Mouse (Mus musculus): Measurements from ENCODE around the gene Hyal2. TPM values are rescaled to one million over a fixed set of nuclear protein-coding genes. Genes with fewer than 3 reads are reported as not detected.
A peak's percentile ranks its signal among the peaks of the same experiment; 100 is the strongest.

Hyal2 gene
- polyA plus RNA-seq, 1 experiment from 2014 or later: 107 TPM

GRCm38 (mm10) chr9:107605041-107605661, 37.4 kb downstream of the Hyal2 start:
- WGBS: 29% methylated on average over 21 of the region's 23 CpGs
- DNase-seq (ENCODE audit: low spot score) (no peak), ATAC-seq (replicated peaks; ENCODE audit: low FRiP score, low TSS enrichment, low read depth) (peak; percentile 34)
- Histone ChIP-seq H3K27ac (ENCODE audit: low read depth) (peak overlapping the region; percentile 62), H3K4me3 (ENCODE audit: low read depth, low read length) (peak overlapping the region; percentile 25), H3K9me3 (ENCODE audit: control insufficient read depth, low read length) (no peaks in the 10 kb centered on the region), H3K36me3 (ENCODE audit: control insufficient read depth, insufficient read depth, low read length) (no peaks in the 10 kb centered on the region), H3K4me2 (ENCODE audit: low read length) (peak overlapping the region; percentile 45), H3K4me1 (replicated peaks; ENCODE audit: control insufficient read depth, insufficient read depth, low read length) (peaks cover 33% of the 10 kb centered on the region), H3K27me3 (replicated peaks; ENCODE audit: control insufficient read depth, insufficient read depth, low read length) (no peaks in the 10 kb centered on the region), H3K9ac (ENCODE audit: low read length) (0 out of 2 replicates have a peak overlapping the region, but pooled peaks have one; percentile 30)

DNA sequence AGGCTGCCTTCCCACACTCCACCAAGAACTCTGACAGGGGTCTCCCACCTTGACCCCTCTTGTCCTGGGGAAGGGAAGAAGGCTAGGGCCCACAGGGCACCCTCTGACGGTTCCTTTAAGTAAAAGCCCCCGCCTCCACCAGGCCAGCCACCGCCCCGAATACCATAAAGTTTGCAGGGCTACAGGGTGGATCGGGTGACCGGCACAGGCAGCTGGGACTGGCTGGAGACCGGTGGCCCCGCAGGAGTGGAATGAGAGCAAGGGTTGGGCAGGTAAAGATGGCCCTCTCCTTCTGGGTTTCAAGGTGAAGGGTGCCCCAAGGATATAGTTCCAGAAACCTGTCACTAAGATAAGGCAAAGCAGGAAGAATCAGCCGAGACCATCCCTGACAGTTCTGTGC, 38.8 kb downstream of the Hyal2 start:
- Histone ChIP-seq H3K4me3 (ENCODE audit: low read depth, low read length) (peak overlapping the region; percentile 8; the same call in 1 of the 2 replicates), H3K27me3 (replicated peaks; ENCODE audit: control insufficient read depth, insufficient read depth, low read length) (no peaks in the 10 kb centered on the region), H3K36me3 (ENCODE audit: control insufficient read depth, insufficient read depth, low read length) (no peaks in the 10 kb centered on the region), H3K27ac (ENCODE audit: low read depth) (peak overlapping the region; percentile 47; the same call in 1 of the 2 replicates), H3K4me2 (ENCODE audit: low read length) (peak overlapping the region; percentile 32), H3K9me3 (ENCODE audit: control insufficient read depth, low read length) (no peaks in the 10 kb centered on the region), H3K9ac (ENCODE audit: low read length) (no peak overlapping the region), H3K4me1 (replicated peaks; ENCODE audit: control insufficient read depth, insufficient read depth, low read length) (peaks cover 40% of the 10 kb centered on the region)
- peak; percentile 21; the same call in 1 of the 2 replicates for ATAC-seq (replicated peaks; ENCODE audit: low FRiP score, low TSS enrichment, low read depth)
- 12% methylated on average over 9 of the region's 9 CpGs for WGBS
- DNase-seq (ENCODE audit: low spot score): no peak

- H3K36me3 ChIP-seq (ENCODE audit: control insufficient read depth, insufficient read depth, low read length): no peaks in the 10 kb centered on the region
- peaks cover 44% of the 10 kb centered on the region for H3K4me1 ChIP-seq (replicated peaks; ENCODE audit: control insufficient read depth, insufficient read depth, low read length)
- WGBS: 58% methylated on average over 2 of the region's 2 CpGs
- H3K9me3 ChIP-seq (ENCODE audit: control insufficient read depth, low read length): no peaks in the 10 kb centered on the region
- peak overlapping the region; percentile 47; the same call in 1 of the 2 replicates for H3K27ac ChIP-seq (ENCODE audit: low read depth)
- DNase-seq (ENCODE audit: low spot score) (no peak), ATAC-seq (replicated peaks; ENCODE audit: low FRiP score, low TSS enrichment, low read depth) (no peak)
- H3K4me2 ChIP-seq (ENCODE audit: low read length): peak overlapping the region; percentile 32
- no peak overlapping the region; the same call in 1 of the 2 replicates for H3K4me3 ChIP-seq (ENCODE audit: low read depth, low read length)
- H3K27me3 ChIP-seq (replicated peaks; ENCODE audit: control insufficient read depth, insufficient read depth, low read length): no peaks in the 10 kb centered on the region
- H3K9ac ChIP-seq (ENCODE audit: low read length): no peak overlapping the region
Observed at GRCm38 (mm10) chr9:107607036-107607435, 39.3 kb downstream of the Hyal2 start.

DNA sequence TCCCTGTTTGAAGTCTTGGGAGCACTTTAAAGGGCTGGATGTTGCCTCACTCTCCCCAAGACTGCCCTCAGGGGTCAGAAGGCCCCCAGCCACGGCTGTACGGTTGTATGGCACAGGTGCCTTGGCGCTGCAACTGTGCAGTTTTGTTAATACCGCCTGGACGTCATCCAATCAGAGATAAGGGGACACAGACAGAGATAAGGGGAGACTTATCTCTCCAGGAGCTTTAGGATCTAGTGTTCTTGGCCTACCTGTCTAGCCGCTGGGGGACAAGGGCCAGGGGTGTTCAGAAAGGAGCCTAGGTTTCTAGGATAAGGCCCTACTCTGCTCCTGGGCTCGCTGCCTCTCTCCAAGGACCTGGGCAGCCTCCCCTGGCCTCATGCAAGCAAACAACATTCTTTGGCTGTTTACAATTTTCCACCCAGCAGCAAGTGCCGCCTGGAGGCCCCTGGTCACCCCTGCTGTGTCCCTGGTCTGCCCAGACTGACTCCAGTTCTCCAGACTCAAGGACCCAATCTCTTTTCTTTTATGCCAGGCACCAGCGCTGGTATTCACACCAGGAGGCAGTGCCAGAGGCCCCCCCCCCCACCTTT, 40.0 kb downstream of the Hyal2 start:
- no peaks in the 10 kb centered on the region for H3K27me3 ChIP-seq (replicated peaks; ENCODE audit: control insufficient read depth, insufficient read depth, low read length)
- DNase-seq (ENCODE audit: low spot score) (no peak), ATAC-seq (replicated peaks; ENCODE audit: low FRiP score, low TSS enrichment, low read depth) (no peak)
- H3K9me3 ChIP-seq (ENCODE audit: control insufficient read depth, low read length): no peaks in the 10 kb centered on the region
- 43% methylated on average over 9 of the region's 9 CpGs for WGBS
- H3K4me2 ChIP-seq (ENCODE audit: low read length): 0 out of 2 replicates have a peak overlapping the region, but pooled peaks have one; percentile 1
- peaks cover 46% of the 10 kb centered on the region for H3K4me1 ChIP-seq (replicated peaks; ENCODE audit: control insufficient read depth, insufficient read depth, low read length)
- no peak overlapping the region for H3K9ac ChIP-seq (ENCODE audit: low read length)
- H3K4me3 ChIP-seq (ENCODE audit: low read depth, low read length): no peak overlapping the region
- no peaks in the 10 kb centered on the region for H3K36me3 ChIP-seq (ENCODE audit: control insufficient read depth, insufficient read depth, low read length)
- no peak overlapping the region; the same call in 1 of the 2 replicates for H3K27ac ChIP-seq (ENCODE audit: low read depth)

GRCm38 (mm10) chr9:107608741-107609432, 41.1 kb downstream of the Hyal2 start, which contains the start of gene Sema3b:
Gene Sema3b, minus strand, starts transcription at chr9:107609229.
- ATAC-seq (replicated peaks; ENCODE audit: low FRiP score, low TSS enrichment, low read depth) (no peak), DNase-seq (ENCODE audit: low spot score) (no peak)
- Histone ChIP-seq H3K27me3 (replicated peaks; ENCODE audit: control insufficient read depth, insufficient read depth, low read length) (no peaks in the 10 kb centered on the region), H3K4me3 (ENCODE audit: low read depth, low read length) (no peak within 1 kb of the TSS), H3K9ac (ENCODE audit: low read length) (no peak within 1 kb of the TSS), H3K36me3 (ENCODE audit: control insufficient read depth, insufficient read depth, low read length) (peaks cover 4% of the 10 kb centered on the region), H3K9me3 (ENCODE audit: control insufficient read depth, low read length) (no peaks in the 10 kb centered on the region), H3K27ac (ENCODE audit: low read depth) (no peak within 1 kb of the TSS; the same call in 1 of the 2 replicates), H3K4me2 (ENCODE audit: low read length) (peak within 1 kb of the TSS; percentile 27; the same call in 1 of the 2 replicates), H3K4me1 (replicated peaks; ENCODE audit: control insufficient read depth, insufficient read depth, low read length) (peaks cover 46% of the 10 kb centered on the region)
- 35% methylated on average over 12 of the region's 12 CpGs for WGBS

GRCm38 (mm10) chr9:107609433-107609830, 41.7 kb downstream of the Hyal2 start:
- Histone ChIP-seq H3K4me3 (ENCODE audit: low read depth, low read length) (no peak overlapping the region), H3K9ac (ENCODE audit: low read length) (no peak overlapping the region), H3K27me3 (replicated peaks; ENCODE audit: control insufficient read depth, insufficient read depth, low read length) (no peaks in the 10 kb centered on the region), H3K4me2 (ENCODE audit: low read length) (peak overlapping the region; percentile 27; the same call in 1 of the 2 replicates), H3K27ac (ENCODE audit: low read depth) (no peak overlapping the region), H3K36me3 (ENCODE audit: control insufficient read depth, insufficient read depth, low read length) (peaks cover 9% of the 10 kb centered on the region), H3K4me1 (replicated peaks; ENCODE audit: control insufficient read depth, insufficient read depth, low read length) (peaks cover 43% of the 10 kb centered on the region), H3K9me3 (ENCODE audit: control insufficient read depth, low read length) (no peaks in the 10 kb centered on the region)
- WGBS: 62% methylated on average over 4 of the region's 4 CpGs
- no peak for ATAC-seq (replicated peaks; ENCODE audit: low FRiP score, low TSS enrichment, low read depth)
- no peak for DNase-seq (ENCODE audit: low spot score)

DNA sequence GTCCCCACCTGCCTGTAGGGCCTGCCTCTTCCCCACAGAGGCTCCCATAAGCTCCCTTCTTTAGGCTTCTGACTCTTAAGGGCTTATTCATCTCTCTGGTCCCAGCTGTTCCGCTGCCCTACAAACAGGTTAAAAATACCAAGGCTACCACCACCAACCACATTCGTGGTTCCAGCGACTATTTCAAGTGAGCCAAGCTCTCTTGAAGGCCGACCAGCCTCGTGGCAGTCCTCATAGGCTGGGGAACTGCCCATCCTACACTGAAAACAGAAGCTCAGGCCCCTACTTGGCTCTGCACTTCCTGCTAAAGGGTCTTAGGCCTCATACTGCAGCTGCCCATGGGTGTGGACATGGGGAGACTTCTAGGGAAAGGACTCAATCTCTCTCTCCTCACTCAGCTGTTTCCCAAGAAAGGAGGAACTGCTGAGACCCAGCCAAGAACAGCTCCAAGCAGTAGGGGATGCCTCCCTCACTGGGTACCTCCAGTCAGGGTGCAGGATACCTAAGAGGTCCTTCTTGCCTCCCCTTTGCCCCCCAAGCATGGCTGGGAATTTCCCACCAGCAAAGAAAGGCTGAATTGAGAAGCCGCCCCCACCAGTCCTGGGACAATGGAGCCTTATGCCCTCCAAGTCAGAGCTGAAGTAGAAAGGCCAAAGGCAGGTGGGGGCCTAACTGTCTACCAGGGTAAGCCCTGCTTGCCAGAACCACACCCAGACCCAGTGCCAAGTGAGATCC, 43.9 kb downstream of the Hyal2 start:
- H3K4me3 ChIP-seq (ENCODE audit: low read depth, low read length): peak overlapping the region; percentile 28; the same call in 1 of the 2 replicates
- H3K9ac ChIP-seq (ENCODE audit: low read length): peak overlapping the region; percentile 63
- H3K27me3 ChIP-seq (replicated peaks; ENCODE audit: control insufficient read depth, insufficient read depth, low read length): no peaks in the 10 kb centered on the region
- H3K27ac ChIP-seq (ENCODE audit: low read depth): peak overlapping the region; percentile 92
- peaks cover 36% of the 10 kb centered on the region for H3K4me1 ChIP-seq (replicated peaks; ENCODE audit: control insufficient read depth, insufficient read depth, low read length)
- DNase-seq (ENCODE audit: low spot score): no peak
- H3K36me3 ChIP-seq (ENCODE audit: control insufficient read depth, insufficient read depth, low read length): peaks cover 31% of the 10 kb centered on the region
- 74% methylated on average over 6 of the region's 6 CpGs for WGBS
- H3K4me2 ChIP-seq (ENCODE audit: low read length): peak overlapping the region; percentile 69
- no peaks in the 10 kb centered on the region for H3K9me3 ChIP-seq (ENCODE audit: control insufficient read depth, low read length)
- no peak for ATAC-seq (replicated peaks; ENCODE audit: low FRiP score, low TSS enrichment, low read depth)
